Mouse (Mus musculus) heart, postnatal 0 days (tissue): ENCODE measurements around the gene Dennd1a.

Source experiments
- CTCF ChIP-seq: IDR thresholded peaks from 2 replicates; pipeline ENCODE4 v1.5.1; 2016; ENCODE audit warnings: antibody characterized with exemption, control low read depth, low read depth
- EP300 ChIP-seq: IDR thresholded peaks from 2 replicates; pipeline ENCODE4 v1.6.1; 2016; ENCODE audit warnings: antibody characterized with exemption, low read depth

- TF ChIP-seq EP300 (no peak), CTCF (no peak)
Measured at GRCm38 (mm10) chr2:37796021-37796420, 491.2 kb downstream of the Dennd1a start.
